Mouse (Mus musculus): ENCODE results near the gene Magi3.

- TF ChIP-seq POLR2A (IDR thresholded peaks at IDR 0.05; ENCODE audit: control insufficient read depth, extremely low read depth, insufficient read depth, low read length, poor library complexity) = no peak
- no peak for TF ChIP-seq CTCF (IDR thresholded peaks at IDR 0.05; ENCODE audit: borderline replicate concordance, control insufficient read depth, extremely low read depth, insufficient read depth, low read length, poor library complexity)
Measured at GRCm38 (mm10) chr3:104095936-104096335, 124.2 kb downstream of the Magi3 start.

All from thymus, adult 2 months (tissue).